8 mouse cellular contexts compared by ENCODE assay signal in the genomic region with DNA sequence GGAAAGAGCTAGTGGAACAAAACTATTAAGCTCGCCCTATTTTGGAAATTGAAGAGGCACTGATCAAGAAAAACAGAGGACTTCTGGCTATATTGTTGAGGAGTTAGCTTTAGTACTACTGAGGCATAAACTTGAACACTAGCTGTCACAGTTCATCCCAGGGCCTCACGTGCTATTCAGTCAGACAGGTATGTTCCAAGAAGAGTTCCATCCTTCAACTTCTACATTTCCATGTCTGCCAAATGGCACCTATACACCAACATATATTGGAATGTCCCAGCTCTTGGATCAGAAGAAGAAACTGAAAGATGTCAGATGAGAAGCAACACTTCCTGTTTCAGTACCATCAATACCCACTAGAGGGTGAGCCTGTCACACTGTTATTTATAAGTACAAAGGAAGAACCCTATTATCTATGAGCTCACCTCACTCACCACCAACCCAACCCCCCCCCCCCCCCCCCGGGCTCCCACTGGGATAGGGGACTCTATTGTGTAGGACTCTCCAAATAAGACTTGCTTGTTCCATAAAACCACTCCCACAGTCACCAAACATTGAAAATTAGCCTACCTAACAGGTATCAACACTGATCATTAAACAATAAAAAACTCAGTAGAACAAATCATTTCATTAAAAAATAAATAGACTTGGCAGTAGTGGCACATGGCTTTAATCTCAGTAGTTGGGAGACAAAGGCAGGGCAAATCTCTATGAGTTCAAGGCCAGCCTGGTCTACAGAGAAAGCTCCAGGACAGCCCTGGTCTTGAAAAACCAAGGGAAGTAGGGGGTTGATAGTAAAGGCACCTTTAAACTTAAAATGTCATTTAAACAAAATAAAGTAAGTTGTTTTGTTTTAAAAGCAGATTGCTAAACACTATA. TPM values are rescaled to one million over a fixed set of nuclear protein-coding genes. Genes with fewer than 3 reads are reported as not detected.
DNase-seq lines count a peak whose midpoint lies in the region; ATAC-seq and TF ChIP-seq lines count a peak whose summit lies in the region.

No protein-coding gene starts in this region.

- no peak overlapping the region for H3K9ac ChIP-seq in kidney, embryonic 16.5 days (replicated peaks; ENCODE audit: low read length)

- DNase-seq in thymus, adult 2 months: peak; percentile 45
- no peak for DNase-seq in thymus, adult 18-20 months
- DNase-seq in c-Kit-positive CD71-positive TER-119-negative erythroid progenitor cells, embryonic 14.5 days (ENCODE audit: low read depth): peak; percentile 61
- DNase-seq in telencephalon, adult 2 months (ENCODE audit: low read depth, low spot score): peak; percentile 33
- no peak for DNase-seq in gastrocnemius, postnatal 25 days

- no peaks in the 10 kb centered on the region for H3K9me3 ChIP-seq in kidney, embryonic 16.5 days (ENCODE audit: low read length)

- H3K36me3 ChIP-seq in thymus, adult 2 months (ENCODE audit: control insufficient read depth, insufficient read depth, low read length): no peaks in the 10 kb centered on the region
- H3K36me3 ChIP-seq in kidney, embryonic 16.5 days (ENCODE audit: insufficient read depth, low read length): peaks cover 60% of the 10 kb centered on the region

- TF ChIP-seq CTCF in thymus, adult 2 months (IDR thresholded peaks at IDR 0.05; ENCODE audit: borderline replicate concordance, control insufficient read depth, extremely low read depth, insufficient read depth, low read length, poor library complexity): no peak

- no peak overlapping the region for H3K4me3 ChIP-seq in thymus, adult 2 months (ENCODE audit: control insufficient read depth, insufficient read depth, low read length)
- no peak overlapping the region for H3K4me3 ChIP-seq in kidney, embryonic 16.5 days (ENCODE audit: low read length)

- TF ChIP-seq POLR2A in thymus, adult 2 months (IDR thresholded peaks at IDR 0.05; ENCODE audit: control insufficient read depth, extremely low read depth, insufficient read depth, low read length, poor library complexity): no peak

- peak; percentile 81 for ATAC-seq in granulocyte monocyte progenitor cell, adult 5-6 weeks (replicated peaks; ENCODE audit: poor library complexity, severe bottlenecking)
- 0 out of 2 replicates have a peak, but pooled peaks have one; percentile 35 for ATAC-seq in kidney, embryonic 16.5 days (ENCODE audit: low FRiP score, low TSS enrichment)
- peak; percentile 82 for ATAC-seq in megakaryocyte-erythroid progenitor cell, adult 5-6 weeks (replicated peaks; ENCODE audit: low FRiP score, low TSS enrichment, poor library complexity, severe bottlenecking)

- no peak overlapping the region for H3K4me2 ChIP-seq in kidney, embryonic 16.5 days (replicated peaks; ENCODE audit: low read depth, low read length)

- H3K27ac ChIP-seq in thymus, adult 2 months (ENCODE audit: control insufficient read depth, insufficient read depth, low read length): no peak overlapping the region
- H3K27ac ChIP-seq in kidney, embryonic 16.5 days (ENCODE audit: low read length): no peak overlapping the region

- H3K4me1 ChIP-seq in thymus, adult 2 months (replicated peaks; ENCODE audit: control insufficient read depth, insufficient read depth, low read length): no peaks in the 10 kb centered on the region
- no peaks in the 10 kb centered on the region for H3K4me1 ChIP-seq in kidney, embryonic 16.5 days (ENCODE audit: insufficient read depth, low read length)

- 57% methylated on average over 3 of the region's 3 CpGs for WGBS in thymus, adult 2 months
- 68% methylated on average over 3 of the region's 3 CpGs for WGBS in kidney, embryonic 16.5 days

- H3K27me3 ChIP-seq in thymus, adult 2 months (ENCODE audit: control insufficient read depth, insufficient read depth, low read length): no peaks in the 10 kb centered on the region
- H3K27me3 ChIP-seq in kidney, embryonic 16.5 days (ENCODE audit: insufficient read depth, low read length): no peaks in the 10 kb centered on the region

RNA-seq across cellular contexts. Expression of gene Ctnnd1, which starts 32.7 kb away (rescaled TPM):
- 10.5 and 13.6 TPM in 2 replicates for polyA plus RNA-seq in thymus, adult 2 months (2012; rRNA removed)
- 30.6 and 34.8 TPM in 2 replicates for total RNA-seq in granulocyte monocyte progenitor cell, adult 5-6 weeks (2014; fragmentation: Nextera tagmentation)
- total RNA-seq in granulocyte monocyte progenitor cell, adult 5-6 weeks (2017): 27.4 and 44.7 TPM in 2 replicates
- polyA plus RNA-seq in kidney, embryonic 16.5 days (2015; fragmentation: Nextera tagmentation; extraction: Ambion mirVana): 55.7 and 59.3 TPM in 2 replicates
- 24.2 and 27.2 TPM in 2 replicates for total RNA-seq in megakaryocyte-erythroid progenitor cell, adult 5-6 weeks (2014; fragmentation: Nextera tagmentation)
- 14.9 and 20.1 TPM in 2 replicates for total RNA-seq in megakaryocyte-erythroid progenitor cell, adult 5-6 weeks (2017)
- 10 to 100 TPM; 29.6 to 31.2 TPM for total RNA-seq in gastrocnemius, postnatal 25 days (2021)

RNA-seq across cellular contexts. Expression of gene Btbd18, which starts 41.0 kb away (rescaled TPM):
- not detected in 2 replicates for polyA plus RNA-seq in thymus, adult 2 months (2012; rRNA removed)
- total RNA-seq in granulocyte monocyte progenitor cell, adult 5-6 weeks (2014; fragmentation: Nextera tagmentation): not detected in 2 replicates
- total RNA-seq in granulocyte monocyte progenitor cell, adult 5-6 weeks (2017): not detected in 2 replicates
- polyA plus RNA-seq in kidney, embryonic 16.5 days (2015; fragmentation: Nextera tagmentation; extraction: Ambion mirVana): 0.14 and 0.22 TPM in 2 replicates
- total RNA-seq in megakaryocyte-erythroid progenitor cell, adult 5-6 weeks (2014; fragmentation: Nextera tagmentation): not detected in 2 replicates
- not detected in 2 replicates for total RNA-seq in megakaryocyte-erythroid progenitor cell, adult 5-6 weeks (2017)
- total RNA-seq in gastrocnemius, postnatal 25 days (2021): not detected

RNA-seq across cellular contexts. Expression of gene Selenoh, which starts 52.7 kb away (rescaled TPM):
- polyA plus RNA-seq in thymus, adult 2 months (2012; rRNA removed): 172 and 191 TPM in 2 replicates
- 189 and 209 TPM in 2 replicates for total RNA-seq in granulocyte monocyte progenitor cell, adult 5-6 weeks (2014; fragmentation: Nextera tagmentation)
- total RNA-seq in granulocyte monocyte progenitor cell, adult 5-6 weeks (2017): 156 and 175 TPM in 2 replicates
- 304 and 332 TPM in 2 replicates for polyA plus RNA-seq in kidney, embryonic 16.5 days (2015; fragmentation: Nextera tagmentation; extraction: Ambion mirVana)
- total RNA-seq in megakaryocyte-erythroid progenitor cell, adult 5-6 weeks (2014; fragmentation: Nextera tagmentation): 164 and 169 TPM in 2 replicates
- 70.6 and 79.2 TPM in 2 replicates for total RNA-seq in megakaryocyte-erythroid progenitor cell, adult 5-6 weeks (2017)
- total RNA-seq in gastrocnemius, postnatal 25 days (2021): 10 to 100 TPM in 1 of 2 experiments, 1 to 10 TPM in 1; 9.7 to 11.9 TPM

RNA-seq across cellular contexts. Expression of gene Gm28635, which starts 60.0 kb away (rescaled TPM):
- not detected in 2 replicates for polyA plus RNA-seq in thymus, adult 2 months (2012; rRNA removed)
- not detected in 2 replicates for total RNA-seq in granulocyte monocyte progenitor cell, adult 5-6 weeks (2014; fragmentation: Nextera tagmentation)
- total RNA-seq in granulocyte monocyte progenitor cell, adult 5-6 weeks (2017): not detected in 2 replicates
- not detected in 2 replicates for polyA plus RNA-seq in kidney, embryonic 16.5 days (2015; fragmentation: Nextera tagmentation; extraction: Ambion mirVana)
- total RNA-seq in megakaryocyte-erythroid progenitor cell, adult 5-6 weeks (2014; fragmentation: Nextera tagmentation): 0.82 TPM in 1 of 2 replicates, not detected in the other
- not detected in 2 replicates for total RNA-seq in megakaryocyte-erythroid progenitor cell, adult 5-6 weeks (2017)
- total RNA-seq in gastrocnemius, postnatal 25 days (2021): 1 to 10 TPM in 1 of 2 experiments, under 1 TPM in 1; 0.94 to 3.4 TPM

Comparison
In these comparisons a context has a peak if more than half of its experiments do, and no peak if none do; other contexts are left out.
1. DNase-seq: peak in thymus, adult 2 months (single experiment), c-Kit-positive CD71-positive TER-119-negative erythroid progenitor cells, embryonic 14.5 days (single experiment) and telencephalon, adult 2 months (single experiment); none in thymus, adult 18-20 months (0 of 2) and gastrocnemius, postnatal 25 days (single experiment).
2. RNA of gene Selenoh, which starts 52.7 kb away (total RNA-seq): 156 to 209 TPM in granulocyte monocyte progenitor cell, adult 5-6 weeks and 70.6 to 169 TPM in megakaryocyte-erythroid progenitor cell, adult 5-6 weeks; 9.7 to 11.9 TPM in gastrocnemius, postnatal 25 days; every median in the first group is over 4 times any median in the second.
3. Peak in every context shown above with its lines, with median percentiles within 50 percentile points of each other: ATAC-seq.